Mouse (Mus musculus) forebrain, embryonic 11.5 days (tissue): ENCODE data around the gene Nelfa. TPM values are rescaled to one million over a fixed set of nuclear protein-coding genes. Genes with fewer than 3 reads are reported as not detected.
A peak's percentile ranks its signal among the peaks of the same experiment; 100 is the strongest.
"Not testable (repeated sequence)": the region's sequence is repeated elsewhere in the genome, so short reads cannot be mapped to it uniquely, and the experiment has no call there.

Source experiments
- ATAC-seq: fragments of 200-750 bp; cut with Nextera tagmentation; replicated peaks from 2 replicates; pipeline ENCODE4 v1.8.0; 2017; ENCODE audit warnings: moderate TSS enrichment; ENCODE audit not compliant: low FRiP score
- DNase-seq: peaks from one replicate; pipeline ENCODE4 v3.0.0-alpha.2; 2017; ENCODE audit warnings: low spot score
- H3K27ac ChIP-seq: fragments of 300-500 bp; sonication (generic); 2 replicates; pipeline ENCODE4 v1.5.1; 2014; ENCODE audit warnings: low read depth, low read length
- H3K27me3 ChIP-seq: fragments of 300-500 bp; sonication (generic); 2 replicates; pipeline ENCODE4 v1.6.1; 2014; ENCODE audit warnings: mild to moderate bottlenecking, low read length, mixed read lengths; ENCODE audit not compliant: control insufficient read depth, insufficient read depth
- H3K36me3 ChIP-seq: fragments of 300-500 bp; sonication (generic); 2 replicates; pipeline ENCODE4 v1.6.1; 2014; ENCODE audit warnings: mild to moderate bottlenecking, low read length, moderate library complexity, mixed read lengths; ENCODE audit not compliant: control insufficient read depth, insufficient read depth
- H3K4me1 ChIP-seq: fragments of 300-500 bp; sonication (generic); replicated peaks from 2 replicates; pipeline ENCODE4 v1.6.1; 2014; ENCODE audit warnings: low read length, mixed read lengths; ENCODE audit not compliant: control insufficient read depth, insufficient read depth
- H3K4me2 ChIP-seq: fragments of 300-500 bp; sonication (generic); 2 replicates; pipeline ENCODE4 v1.6.1; 2014; ENCODE audit warnings: low read depth, mild to moderate bottlenecking, low read length, moderate library complexity, mixed read lengths; ENCODE audit not compliant: severe bottlenecking
- H3K4me3 ChIP-seq: fragments of 300-500 bp; sonication (generic); 2 replicates; pipeline ENCODE4 v1.5.1; 2014; ENCODE audit warnings: low read depth, low read length
- H3K9ac ChIP-seq: fragments of 300-500 bp; sonication (generic); 2 replicates; pipeline ENCODE4 v1.6.1; 2014; ENCODE audit warnings: low read length
- H3K9me3 ChIP-seq: fragments of 300-500 bp; sonication (generic); 2 replicates; pipeline ENCODE4 v1.6.1; 2016; ENCODE audit warnings: low read length, mixed read lengths; ENCODE audit not compliant: control insufficient read depth
- WGBS: fragments of 180-500 bp; shearing (Covaris S2); extraction: QIAGEN DNeasy Blood & Tissue Kit; methylation state at CpG from one replicate; pipeline ENCODE4 v1.1.7; 2014; 5-methylcytosine and 5-hydroxymethylcytosine counted together
- polyA plus RNA-seq: library from polyadenylated mRNA; unstranded; fragments of >200 nt; fragmentation: Nextera tagmentation; extraction: Ambion mirVana; gene quantifications from 2 replicates; pipeline ENCODE4 v1.2.1, GENCODE M21; 2014

Nelfa gene
- polyA plus RNA-seq, 1 experiment from 2014 or later = 88.3 TPM

- ATAC-seq = no peak
- 91% methylated on average over 17 of the region's 17 CpGs for WGBS
Measured at GRCm38 (mm10) chr5:33953471-33954185, 17.4 kb upstream of the Nelfa start.

GRCm38 (mm10) chr5:33948314-33948713, 12.1 kb upstream of the Nelfa start:
- Histone ChIP-seq H3K4me1 (no peaks in the 10 kb centered on the region), H3K27ac (no peak overlapping the region), H3K4me2 (no peak overlapping the region), H3K27me3 (no peaks in the 10 kb centered on the region), H3K4me3 (no peak overlapping the region), H3K9me3 (peaks cover 2% of the 10 kb centered on the region; the same call in 1 of the 2 replicates), H3K9ac (no peak overlapping the region), H3K36me3 (no peaks in the 10 kb centered on the region)
- no peak for DNase-seq
- ATAC-seq = no peak
- 88% methylated on average over 4 of the region's 4 CpGs for WGBS

More at GRCm38 (mm10) chr5:33953471-33954185, 17.4 kb upstream of the Nelfa start:
- Histone ChIP-seq H3K9me3 (peaks cover 6% of the 10 kb centered on the region; the same call in 1 of the 2 replicates), H3K4me2 (no peak overlapping the region), H3K36me3 (no peaks in the 10 kb centered on the region), H3K27ac (no peak overlapping the region), H3K4me3 (no peak overlapping the region), H3K27me3 (no peaks in the 10 kb centered on the region), H3K9ac (no peak overlapping the region), H3K4me1 (no peaks in the 10 kb centered on the region)
- DNase-seq = no peak

GRCm38 (mm10) chr5:33947035-33947434, 10.8 kb upstream of the Nelfa start:
- H3K4me1 ChIP-seq, ATAC-seq, H3K27me3 ChIP-seq, H3K9me3 ChIP-seq, H3K4me3 ChIP-seq, H3K9ac ChIP-seq, DNase-seq, H3K36me3 ChIP-seq, H3K27ac ChIP-seq, H3K4me2 ChIP-seq: not testable (repeated sequence)
- WGBS = 84% methylated on average over 16 of the region's 16 CpGs

GRCm38 (mm10) chr5:33938448-33938847, 2.2 kb upstream of the Nelfa start:
- Histone ChIP-seq H3K27ac (no peak overlapping the region), H3K27me3 (no peaks in the 10 kb centered on the region), H3K4me1 (peaks cover 2% of the 10 kb centered on the region; the same call in 1 of the 2 replicates), H3K9ac (no peak overlapping the region), H3K9me3 (no peaks in the 10 kb centered on the region; the same call in 1 of the 2 replicates), H3K4me2 (no peak overlapping the region), H3K36me3 (no peaks in the 10 kb centered on the region; the same call in 1 of the 2 replicates), H3K4me3 (no peak overlapping the region)
- ATAC-seq (no peak), DNase-seq (no peak)
- WGBS = 93% methylated on average over 3 of the region's 3 CpGs

GRCm38 (mm10) chr5:33937230-33937629, 1.0 kb upstream of the Nelfa start:
- Histone ChIP-seq H3K4me3 (no peak overlapping the region), H3K9me3 (no peaks in the 10 kb centered on the region; the same call in 1 of the 2 replicates), H3K36me3 (no peaks in the 10 kb centered on the region; the same call in 1 of the 2 replicates), H3K4me1 (peaks cover 2% of the 10 kb centered on the region; the same call in 1 of the 2 replicates), H3K27me3 (no peaks in the 10 kb centered on the region), H3K27ac (no peak overlapping the region), H3K4me2 (no peak overlapping the region; the same call in 1 of the 2 replicates), H3K9ac (no peak overlapping the region)
- no peak for DNase-seq
- no peak for ATAC-seq
- WGBS = 96% methylated on average over 2 of the region's 2 CpGs

GRCm38 (mm10) chr5:33935700-33936111, 507 bp downstream of the Nelfa start:
- Histone ChIP-seq H3K4me1 (peaks cover 2% of the 10 kb centered on the region; the same call in 1 of the 2 replicates), H3K36me3 (no peaks in the 10 kb centered on the region; the same call in 1 of the 2 replicates), H3K27ac (peak overlapping the region; percentile 89), H3K9me3 (no peaks in the 10 kb centered on the region; the same call in 1 of the 2 replicates), H3K27me3 (no peaks in the 10 kb centered on the region), H3K9ac (peak overlapping the region; percentile 92), H3K4me3 (peak overlapping the region; percentile 94), H3K4me2 (peak overlapping the region; percentile 48)
- peak; percentile 69 for ATAC-seq
- DNase-seq = no peak
- under 1% methylated on average over 39 of the region's 39 CpGs for WGBS

GRCm38 (mm10) chr5:33934877-33935276, 1.3 kb downstream of the Nelfa start:
- Histone ChIP-seq H3K4me2 (peak overlapping the region; percentile 48), H3K4me1 (peaks cover 2% of the 10 kb centered on the region; the same call in 1 of the 2 replicates), H3K27ac (no peak overlapping the region), H3K36me3 (peaks cover 2% of the 10 kb centered on the region; the same call in 1 of the 2 replicates), H3K27me3 (no peaks in the 10 kb centered on the region), H3K9me3 (no peaks in the 10 kb centered on the region; the same call in 1 of the 2 replicates), H3K9ac (no peak overlapping the region), H3K4me3 (peak overlapping the region; percentile 94)
- ATAC-seq (no peak), DNase-seq (no peak)
- 88% methylated on average over 7 of the region's 7 CpGs for WGBS

- Histone ChIP-seq H3K9me3 (no peaks in the 10 kb centered on the region; the same call in 1 of the 2 replicates), H3K9ac (no peak overlapping the region), H3K4me1 (peaks cover 2% of the 10 kb centered on the region; the same call in 1 of the 2 replicates), H3K27ac (no peak overlapping the region), H3K4me3 (no peak overlapping the region), H3K4me2 (peak overlapping the region; percentile 27; the same call in 1 of the 2 replicates), H3K36me3 (peaks cover 8% of the 10 kb centered on the region; the same call in 1 of the 2 replicates), H3K27me3 (no peaks in the 10 kb centered on the region)
- ATAC-seq (no peak), DNase-seq (no peak)
- 92% methylated on average over 2 of the region's 2 CpGs for WGBS
Measured at GRCm38 (mm10) chr5:33934081-33934480, 2.1 kb downstream of the Nelfa start.
